Mouse (Mus musculus) E14TG2a.4 (cell line): ENCODE results near the gene Slc7a1.

Source experiments
- CTCF ChIP-seq: conservative IDR thresholded peaks from 2 replicates; pipeline ENCODE4 v1.5.1; 2014; ENCODE audit warnings: low read length
- NANOG ChIP-seq: IDR thresholded peaks from 2 replicates; pipeline ENCODE4 v1.6.1; 2014; ENCODE audit warnings: borderline replicate concordance, low read length, mixed read lengths
- POU5F1 ChIP-seq: IDR thresholded peaks from 2 replicates; pipeline ENCODE4 v1.6.1; 2014; ENCODE audit warnings: low read length, borderline replicate concordance

GRCm38 (mm10) chr5:148283177-148283576 is 116.5 kb downstream of the Slc7a1 start:
- TF ChIP-seq CTCF (no peak), POU5F1 (no peak), NANOG (no peak)
